Mouse (Mus musculus): ENCODE measurements around the gene Etfa.

- TF ChIP-seq CTCF (IDR thresholded peaks at IDR 0.05; ENCODE audit: control insufficient read depth, insufficient read depth, insufficient replicate concordance, low read depth, low read length), result no peak
- TF ChIP-seq POLR2A (IDR thresholded peaks at IDR 0.05; ENCODE audit: control insufficient read depth, low read depth, low read length), result no peak
These were observed 62.9 kb downstream of the Etfa start for GRCm38 (mm10) chr9:55449108-55449507.

Measured in testis, adult 2 months (tissue).